8 mouse cellular contexts compared by ENCODE assay signal in genomic region chr4:129334677-129335215, GRCm38 (mm10). TPM values are rescaled to one million over a fixed set of nuclear protein-coding genes. Genes with fewer than 3 reads are reported as not detected.
DNase-seq lines count a peak whose midpoint lies in the region; ATAC-seq lines count a peak whose summit lies in the region.

No protein-coding gene starts in this region.

- H3K4me3 ChIP-seq in liver, embryonic 16.5 days (ENCODE audit: low read depth, low read length) = peak overlapping the region; percentile 92

- WGBS in liver, embryonic 16.5 days (ENCODE audit: insufficient replicate concordance) = under 1% methylated on average over 62 of the region's 62 CpGs

- H3K9ac ChIP-seq in liver, embryonic 16.5 days (ENCODE audit: low read depth, low read length) = peak overlapping the region; percentile 95

- DNase-seq in adrenal gland, postnatal 14 days = peak; percentile 80
- no peak for DNase-seq in adrenal gland, adult 2 months
- DNase-seq in ovary, postnatal 14 days (ENCODE audit: low spot score) = peak; percentile 50
- no peak for DNase-seq in ovary, postnatal 36 days (ENCODE audit: low spot score)
- peak; percentile 44 for DNase-seq in heart, postnatal 25 days (ENCODE audit: low spot score)
- no peak for DNase-seq in left cerebral cortex, postnatal 14 days (ENCODE audit: low spot score in 2 of 2)
- DNase-seq in ovary, postnatal 10 days (ENCODE audit: low spot score) = no peak

- H3K4me1 ChIP-seq in liver, embryonic 16.5 days (ENCODE audit: control insufficient read depth, low read depth, low read length) = peaks cover 52% of the 10 kb centered on the region

- H3K27me3 ChIP-seq in liver, embryonic 16.5 days (ENCODE audit: control insufficient read depth, insufficient read depth, low read depth, low read length) = no peaks in the 10 kb centered on the region

- peak overlapping the region; percentile 93 for H3K27ac ChIP-seq in liver, embryonic 16.5 days (ENCODE audit: low read length)

- H3K4me2 ChIP-seq in liver, embryonic 16.5 days (ENCODE audit: low read depth, low read length) = peak overlapping the region; percentile 95

- intact Hi-C loops in heart, postnatal 25 days (cut with DNase I) = loop anchor here (5.0 to 10.0 kb wide), 2 partner anchors 142 to 270 kb away; partner anchors contain the start of genes Eif3i and Tmem234
- intact Hi-C loops in left cerebral cortex, postnatal 14 days (cut with DNase I) = loop anchor here (5.0 kb wide), 1 partner anchor 128 kb away; the partner anchor contains the start of gene Bsdc1

- ATAC-seq in liver, embryonic 16.5 days (ENCODE audit: low read depth) = peak; percentile 45

- H3K36me3 ChIP-seq in liver, embryonic 16.5 days (ENCODE audit: control insufficient read depth, insufficient read depth) = no peaks in the 10 kb centered on the region; the same call in 1 of the 2 replicates

- no peaks in the 10 kb centered on the region for H3K9me3 ChIP-seq in liver, embryonic 16.5 days (replicated peaks; ENCODE audit: control insufficient read depth, low read length)

RNA-seq across cellular contexts. Expression of gene Rbbp4, which starts 0.4 kb away (rescaled TPM):
- 122 and 139 TPM in 2 replicates for total RNA-seq in adrenal gland, postnatal 14 days (2021)
- 100 to 1,000 TPM; 116 to 144 TPM for total RNA-seq in adrenal gland, adult 2 months (2021)
- polyA plus RNA-seq in adrenal gland, adult 2 months (2012; rRNA removed) = 9.7 and 10.4 TPM in 2 replicates
- 10 to 100 TPM; 77.5 to 84.0 TPM for total RNA-seq in heart, postnatal 25 days (2021)
- 214 and 238 TPM in 2 replicates for polyA plus RNA-seq in liver, embryonic 16.5 days (2015; fragmentation: Nextera tagmentation; extraction: Ambion mirVana)
- 100 to 1,000 TPM; 124 to 129 TPM for total RNA-seq in left cerebral cortex, postnatal 14 days (2021)

RNA-seq across cellular contexts. Expression of gene Zbtb8os, which starts 0.7 kb away (rescaled TPM):
- total RNA-seq in adrenal gland, postnatal 14 days (2021) = 42.2 and 46.4 TPM in 2 replicates
- total RNA-seq in adrenal gland, adult 2 months (2021) = 10 to 100 TPM; 42.7 to 48.4 TPM
- polyA plus RNA-seq in adrenal gland, adult 2 months (2012; rRNA removed) = 4.1 and 5.3 TPM in 2 replicates
- 10 to 100 TPM; 18.6 to 22.7 TPM for total RNA-seq in heart, postnatal 25 days (2021)
- polyA plus RNA-seq in liver, embryonic 16.5 days (2015; fragmentation: Nextera tagmentation; extraction: Ambion mirVana) = 22.5 and 23.0 TPM in 2 replicates
- total RNA-seq in left cerebral cortex, postnatal 14 days (2021) = 10 to 100 TPM; 22.4 to 23.5 TPM

RNA-seq across cellular contexts. Expression of gene Zbtb8a, which starts 43.2 kb away (rescaled TPM):
- 8.1 and 9.0 TPM in 2 replicates for total RNA-seq in adrenal gland, postnatal 14 days (2021)
- total RNA-seq in adrenal gland, adult 2 months (2021) = 1 to 10 TPM; 6.1 to 6.4 TPM
- 2.4 and 2.7 TPM in 2 replicates for polyA plus RNA-seq in adrenal gland, adult 2 months (2012; rRNA removed)
- 1 to 10 TPM; 3.5 to 3.7 TPM for total RNA-seq in heart, postnatal 25 days (2021)
- 2.2 and 2.7 TPM in 2 replicates for polyA plus RNA-seq in liver, embryonic 16.5 days (2015; fragmentation: Nextera tagmentation; extraction: Ambion mirVana)
- 1 to 10 TPM; 7.4 to 8.0 TPM for total RNA-seq in left cerebral cortex, postnatal 14 days (2021)

RNA-seq across cellular contexts. Expression of gene Sync, which starts 47.3 kb away (rescaled TPM):
- 1.7 and 2.5 TPM in 2 replicates for total RNA-seq in adrenal gland, postnatal 14 days (2021)
- under 1 TPM; 0.66 to 0.97 TPM for total RNA-seq in adrenal gland, adult 2 months (2021)
- 0.11 and 0.32 TPM in 2 replicates for polyA plus RNA-seq in adrenal gland, adult 2 months (2012; rRNA removed)
- total RNA-seq in heart, postnatal 25 days (2021) = 10 to 100 TPM; 15.5 to 16.3 TPM
- 0.13 and 0.33 TPM in 2 replicates for polyA plus RNA-seq in liver, embryonic 16.5 days (2015; fragmentation: Nextera tagmentation; extraction: Ambion mirVana)
- 1 to 10 TPM; 1.2 to 2.2 TPM for total RNA-seq in left cerebral cortex, postnatal 14 days (2021)

Comparison
In these comparisons a context has a peak if more than half of its experiments do, and no peak if none do; other contexts are left out.
1. DNase-seq: peak in adrenal gland, postnatal 14 days (single experiment), ovary, postnatal 14 days (single experiment) and heart, postnatal 25 days (single experiment); none in adrenal gland, adult 2 months (single experiment), ovary, postnatal 36 days (single experiment), left cerebral cortex, postnatal 14 days (0 of 2) and ovary, postnatal 10 days (single experiment).